Mouse (Mus musculus) liver, embryonic 14.5 days (tissue): ENCODE results near the gene Polr3b.

Source experiments
- CTCF ChIP-seq: IDR thresholded peaks from 2 replicates; pipeline ENCODE4 v1.5.1; 2016; ENCODE audit warnings: antibody characterized with exemption, low read depth, control low read depth
- EP300 ChIP-seq: IDR thresholded peaks from 2 replicates; pipeline ENCODE4 v1.6.1; 2016; ENCODE audit warnings: antibody characterized with exemption, low read depth

GRCm38 (mm10) chr10:84730078-84730477 lies 108.0 kb downstream of the Polr3b start:
- TF ChIP-seq EP300: no peak
- TF ChIP-seq CTCF: peak; percentile 77
